Mouse (Mus musculus): ENCODE data around the gene Scg3. TPM values are rescaled to one million over a fixed set of nuclear protein-coding genes. Genes with fewer than 3 reads are reported as not detected.
"Not testable (repeated sequence)": the region's sequence is repeated elsewhere in the genome, so short reads cannot be mapped to it uniquely, and the experiment has no call there.

Scg3 gene
- total RNA-seq (2021): 100 to 1,000 TPM; 296 to 315 TPM

DNA sequence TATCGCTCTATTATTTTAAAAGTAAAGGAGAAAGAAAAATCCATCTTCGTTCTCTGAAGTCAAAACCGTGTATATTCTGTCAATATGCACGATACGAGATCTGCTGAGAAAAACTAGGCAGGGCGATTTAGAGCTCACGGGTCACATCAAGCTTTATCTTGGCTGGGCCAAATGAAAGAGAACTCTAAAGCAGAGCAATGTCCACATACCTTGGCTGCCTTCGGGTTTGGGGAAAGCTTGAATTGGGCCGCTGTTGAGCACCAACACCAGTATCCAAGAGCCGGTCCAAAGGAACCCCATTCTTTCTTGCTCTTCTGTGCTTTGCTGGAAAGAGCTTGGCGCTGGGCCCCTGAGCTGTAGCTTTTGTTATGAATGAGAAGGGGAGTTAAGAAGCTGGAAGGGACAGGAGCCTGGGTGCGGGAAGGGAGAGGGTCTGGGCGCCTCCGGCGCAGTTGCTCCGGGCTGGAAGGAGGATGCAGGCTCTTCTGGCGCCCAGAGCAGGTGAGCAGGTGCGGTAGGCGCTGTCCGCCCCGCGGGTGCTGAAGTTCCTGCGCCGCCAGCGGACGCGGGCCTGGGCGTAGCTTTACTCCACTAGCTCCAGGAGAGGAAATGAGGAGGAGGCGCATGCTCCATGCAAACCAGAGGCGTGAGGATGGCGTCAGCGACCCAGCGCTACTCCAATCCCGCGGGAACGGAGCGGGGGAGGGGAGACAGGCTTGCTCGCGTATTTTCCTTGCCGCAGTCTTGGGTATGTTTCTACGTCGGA lies at the start of gene Scg3:
Scg3 (minus strand) TSS at position 631 of the 766 bp plus-strand sequence.
- peak; percentile 93 to 98 for DNase-seq (ENCODE audit: low spot score in 2 of 2)
- intact Hi-C loops (cut with DNase I): loop anchor here (2.0 kb wide), 1 partner anchor 87 kb away; no protein-coding TSS in a partner anchor

- DNase-seq (ENCODE audit: low spot score in 2 of 2): peak; percentile 71 to 74
- intact Hi-C loops (cut with DNase I): no loop called here
These were observed 36.3 kb upstream of the Scg3 start for GRCm38 (mm10) chr9:75719952-75720687.

- intact Hi-C loops (cut with DNase I): no loop called here
- no peak for DNase-seq (ENCODE audit: low spot score in 2 of 2)
These were observed 35.6 kb upstream of the Scg3 start for GRCm38 (mm10) chr9:75719481-75719880.

- intact Hi-C loops (cut with DNase I): no loop called here
- peak in 1 of 2 experiments; percentile 47 for DNase-seq (ENCODE audit: low spot score in 2 of 2)
These were observed 916 bp upstream of the Scg3 start for GRCm38 (mm10) chr9:75684772-75685171.

DNA sequence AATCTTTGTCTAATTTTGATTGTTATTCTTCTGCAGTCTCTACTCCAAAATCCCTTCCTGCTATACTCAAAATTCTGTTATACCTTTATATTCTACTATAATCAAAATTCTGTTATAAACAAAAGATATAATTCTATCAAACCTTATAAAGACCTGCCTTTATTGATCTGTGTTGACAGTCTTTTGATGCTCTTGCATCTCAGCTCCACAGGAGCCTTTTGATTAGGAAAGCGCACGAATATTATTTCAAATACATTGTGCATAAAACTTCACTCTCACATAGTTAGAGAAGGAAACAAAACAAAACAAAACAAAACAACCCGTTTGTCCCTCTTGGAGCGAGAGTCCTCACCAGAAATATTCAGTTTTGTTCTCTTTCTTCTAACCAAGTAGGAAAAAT lies 436 bp upstream of the Scg3 start:
- intact Hi-C loops (cut with DNase I): no loop called here
- DNase-seq (ENCODE audit: low spot score in 2 of 2): no peak

GRCm38 (mm10) chr9:75680606-75681005 lies 3.2 kb downstream of the Scg3 start:
- intact Hi-C loops (cut with DNase I): no loop called here
- peak; percentile 41 to 77 for DNase-seq (ENCODE audit: low spot score in 2 of 2)

DNA sequence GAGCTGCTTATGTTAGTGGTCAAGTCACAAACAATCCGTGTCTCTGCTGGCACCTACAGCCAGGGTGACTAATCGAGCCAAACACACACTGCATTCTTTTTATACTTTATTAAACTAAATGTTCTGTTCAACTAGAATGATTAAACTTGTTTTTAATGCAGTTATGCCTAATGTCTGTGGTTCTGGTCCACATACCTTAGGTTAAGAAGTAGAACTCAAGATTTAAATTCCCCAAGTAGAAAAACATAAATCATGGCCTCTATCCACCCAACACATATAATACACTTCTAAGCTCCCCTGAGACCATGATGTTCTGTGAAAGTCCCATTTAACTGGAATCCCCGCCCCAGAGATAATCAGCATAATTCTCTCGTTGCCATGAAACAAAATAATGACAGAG lies 4.2 kb downstream of the Scg3 start:
- intact Hi-C loops (cut with DNase I): no loop called here
- DNase-seq (ENCODE audit: low spot score in 2 of 2): no peak

GRCm38 (mm10) chr9:75678341-75678740 lies 5.5 kb downstream of the Scg3 start:
- intact Hi-C loops (cut with DNase I): no loop called here
- no peak for DNase-seq (ENCODE audit: low spot score in 2 of 2)

- DNase-seq (ENCODE audit: low spot score in 2 of 2): peak in 1 of 2 experiments; percentile 93
- intact Hi-C loops (cut with DNase I): no loop called here
These were observed 7.6 kb downstream of the Scg3 start for GRCm38 (mm10) chr9:75676226-75676625.

DNA sequence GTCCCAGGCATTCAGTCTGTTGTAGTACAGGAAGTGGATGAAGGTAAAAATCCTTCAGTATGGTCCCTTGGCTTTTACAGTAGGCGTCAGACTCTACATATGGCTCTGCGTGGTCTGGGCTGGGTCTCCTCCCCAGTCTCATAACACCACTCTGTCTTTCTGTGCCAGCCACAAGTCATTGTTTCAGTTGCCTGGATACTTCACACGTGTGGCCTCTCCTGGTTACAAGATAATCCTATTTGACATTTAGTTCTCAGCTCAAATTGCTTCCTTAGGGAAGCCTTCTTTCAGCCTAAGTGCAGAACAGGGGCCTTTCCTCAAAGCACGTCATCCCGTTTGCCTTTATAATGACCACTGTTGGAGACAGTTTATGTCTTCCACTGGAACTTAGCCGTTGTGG lies 11.1 kb downstream of the Scg3 start:
- peak in 1 of 2 experiments; percentile 44 for DNase-seq (ENCODE audit: low spot score in 2 of 2)
- intact Hi-C loops (cut with DNase I): no loop called here

- intact Hi-C loops (cut with DNase I): no loop called here
These were observed 17.2 kb downstream of the Scg3 start for GRCm38 (mm10) chr9:75666612-75667011.

DNA sequence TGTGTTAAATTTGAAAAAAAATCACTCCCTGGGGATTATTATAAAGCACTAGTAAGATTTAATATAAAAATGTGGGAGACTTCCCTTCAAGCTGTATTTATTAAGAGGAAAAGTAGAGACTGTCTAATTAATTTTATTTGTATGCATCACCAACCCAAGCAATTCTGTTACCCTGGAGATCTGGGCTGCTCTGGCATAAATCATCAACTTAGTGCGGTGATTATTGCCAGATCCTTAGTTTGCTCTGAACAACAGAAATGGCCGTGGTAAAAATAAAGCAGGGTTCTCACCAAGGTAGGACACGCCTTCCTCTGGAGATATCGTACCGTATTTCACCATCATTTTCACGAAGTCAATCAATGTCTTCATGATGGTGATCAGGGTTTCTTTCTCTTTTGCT lies 18.5 kb downstream of the Scg3 start:
- DNase-seq (ENCODE audit: low spot score in 2 of 2): no peak
- intact Hi-C loops (cut with DNase I): no loop called here

More at GRCm38 (mm10) chr9:75666612-75667011, 17.2 kb downstream of the Scg3 start:
- DNase-seq (ENCODE audit: low spot score in 2 of 2): no peak

DNA sequence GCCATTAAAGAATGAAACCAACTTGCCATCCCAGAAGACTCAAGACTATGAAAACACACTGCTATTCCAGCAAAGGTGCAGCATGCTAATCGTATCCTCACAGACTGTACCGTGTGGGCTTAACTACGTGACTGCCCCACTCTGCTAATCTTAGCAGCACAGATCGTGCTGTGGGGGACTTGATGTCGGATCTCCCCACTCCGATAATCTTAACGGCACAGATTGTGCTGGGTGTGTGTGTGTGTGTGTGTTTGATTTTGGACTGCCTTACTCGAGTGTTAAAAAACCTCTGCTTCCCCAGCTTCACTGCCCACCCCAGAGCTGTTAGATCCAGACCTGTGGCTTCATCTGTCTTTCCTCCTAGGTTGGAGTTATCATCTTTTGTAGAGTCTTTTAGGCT lies 22.9 kb downstream of the Scg3 start:
- intact Hi-C loops (cut with DNase I): no loop called here
- DNase-seq (ENCODE audit: low spot score in 2 of 2): peak; percentile 57 to 93

DNA sequence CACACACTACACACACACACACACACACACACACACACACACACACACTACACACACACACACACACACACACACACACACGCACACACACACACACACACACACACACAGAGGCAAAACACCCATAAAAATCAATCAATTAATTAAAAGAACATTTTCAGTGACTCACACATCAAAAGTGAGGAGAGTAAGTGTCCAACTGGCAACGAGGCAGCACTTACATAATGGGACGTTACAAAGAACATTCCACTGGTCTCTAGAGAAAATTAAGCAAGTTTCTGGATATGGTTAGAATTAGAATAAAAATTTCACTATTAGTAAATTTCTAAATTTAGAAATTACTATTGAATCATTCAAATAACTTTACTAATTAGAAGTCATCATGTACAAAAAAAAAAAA lies 27.4 kb downstream of the Scg3 start:
- intact Hi-C loops (cut with DNase I); DNase-seq (ENCODE audit: low spot score in 2 of 2): not testable (repeated sequence)

DNA sequence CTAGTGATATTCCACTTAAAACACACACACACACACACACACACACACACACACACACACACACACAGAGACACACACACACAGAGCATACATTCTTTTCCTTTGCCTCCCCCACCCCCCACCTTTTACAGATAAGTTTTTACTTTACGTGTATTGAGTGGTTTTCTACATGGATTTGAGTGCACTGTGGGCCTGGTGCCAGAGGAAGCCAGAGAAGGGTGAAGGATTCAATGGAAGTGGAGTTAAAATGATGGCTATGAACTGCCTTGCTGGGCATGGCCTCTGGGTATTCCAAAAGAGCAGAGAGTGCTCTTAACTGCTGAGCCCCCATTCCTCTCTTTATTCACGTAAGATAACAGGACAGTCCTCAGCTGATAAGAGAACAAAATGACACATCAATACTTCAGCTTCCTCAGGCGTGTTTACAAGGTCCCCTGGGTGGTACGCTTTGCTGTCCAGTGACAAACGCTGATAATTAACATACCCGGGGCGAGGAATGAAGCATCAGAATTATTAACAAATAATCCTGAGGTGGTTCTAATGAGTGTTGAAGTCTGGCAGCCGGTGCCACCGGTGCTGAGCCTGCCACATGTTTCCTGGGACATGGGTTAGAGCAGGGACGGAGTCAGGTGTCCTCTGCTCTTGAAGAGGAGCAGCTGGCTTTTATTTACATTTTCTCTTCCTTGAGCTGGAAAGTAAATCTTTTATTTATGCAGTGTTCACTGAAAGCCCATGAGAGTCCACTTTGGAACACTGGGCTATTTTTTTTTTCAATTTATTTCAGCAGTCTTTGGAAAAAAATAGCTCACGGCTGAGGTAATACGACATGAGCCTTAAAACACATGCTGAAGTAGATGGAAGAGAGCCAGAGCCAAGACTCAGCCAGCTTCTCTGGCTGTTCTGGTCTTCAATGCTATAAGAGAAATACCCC lies 29.6 kb downstream of the Scg3 start:
- peak in 1 of 2 experiments; percentile 69 for DNase-seq (ENCODE audit: low spot score in 2 of 2)

DNA sequence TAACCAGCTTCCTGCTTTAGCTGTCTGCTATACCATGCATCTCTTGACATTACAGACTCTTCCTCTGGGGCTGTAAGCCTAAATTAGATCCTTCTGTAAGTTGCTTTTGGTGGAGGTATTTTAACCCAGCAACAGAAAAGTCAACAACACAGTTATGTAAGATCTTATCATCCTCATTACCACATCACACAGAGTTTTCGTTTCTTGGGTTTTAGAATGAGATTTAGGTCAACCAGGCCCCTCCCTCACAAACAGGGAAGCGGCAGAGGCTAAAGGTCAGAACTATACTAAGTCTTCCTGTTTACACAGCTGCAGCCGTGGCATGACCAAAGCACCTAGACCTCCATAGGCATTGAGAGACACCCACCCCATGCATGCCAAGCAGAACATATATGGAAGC lies 38.5 kb downstream of the Scg3 start:
- DNase-seq (ENCODE audit: low spot score in 2 of 2): no peak
- intact Hi-C loops (cut with DNase I): no loop called here

More for the DNA sequence above, 29.6 kb downstream of the Scg3 start:
- intact Hi-C loops (cut with DNase I): no loop called here

DNA sequence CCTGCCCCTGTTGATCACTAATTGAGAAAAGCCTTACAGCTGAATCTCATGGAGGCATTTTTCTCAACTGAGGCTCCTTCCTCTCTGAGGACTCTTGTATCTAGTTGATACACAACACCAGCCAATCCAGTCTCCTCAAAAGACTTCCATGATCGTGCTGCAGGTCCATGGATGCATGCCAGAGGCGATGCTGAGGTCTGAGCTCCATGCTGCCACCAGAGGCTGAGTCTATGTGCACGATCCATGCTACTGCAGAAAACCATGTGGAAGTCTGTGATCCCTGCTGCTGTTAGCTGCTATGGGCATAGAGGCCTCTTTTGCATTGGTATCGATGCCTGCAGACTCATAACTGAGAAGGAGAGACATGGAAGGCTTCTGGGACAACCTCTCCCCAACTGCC lies 49.6 kb downstream of the Scg3 start:
- intact Hi-C loops (cut with DNase I): no loop called here
- DNase-seq (ENCODE audit: low spot score in 2 of 2): no peak

DNA sequence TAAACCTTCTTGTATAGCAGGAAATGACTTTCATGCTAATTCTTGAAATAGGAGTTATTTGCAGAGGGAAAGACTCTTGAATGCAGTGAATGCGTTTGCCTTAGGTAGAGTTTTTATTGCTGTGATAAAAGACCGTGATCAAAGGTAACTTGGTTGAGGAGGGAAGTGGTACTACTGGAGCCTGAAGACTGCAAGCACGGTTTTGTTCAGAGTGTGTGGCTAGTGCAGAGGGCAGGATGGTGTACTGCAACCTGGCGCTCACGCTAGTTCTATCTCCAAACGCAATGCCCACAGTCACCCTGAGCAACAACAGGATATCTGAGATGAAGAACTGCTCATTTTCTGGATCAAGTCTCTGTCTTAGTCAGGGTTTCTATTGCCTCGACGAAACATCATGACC lies 50.3 kb downstream of the Scg3 start:
- no peak for DNase-seq (ENCODE audit: low spot score in 2 of 2)
- intact Hi-C loops (cut with DNase I): no loop called here

DNA sequence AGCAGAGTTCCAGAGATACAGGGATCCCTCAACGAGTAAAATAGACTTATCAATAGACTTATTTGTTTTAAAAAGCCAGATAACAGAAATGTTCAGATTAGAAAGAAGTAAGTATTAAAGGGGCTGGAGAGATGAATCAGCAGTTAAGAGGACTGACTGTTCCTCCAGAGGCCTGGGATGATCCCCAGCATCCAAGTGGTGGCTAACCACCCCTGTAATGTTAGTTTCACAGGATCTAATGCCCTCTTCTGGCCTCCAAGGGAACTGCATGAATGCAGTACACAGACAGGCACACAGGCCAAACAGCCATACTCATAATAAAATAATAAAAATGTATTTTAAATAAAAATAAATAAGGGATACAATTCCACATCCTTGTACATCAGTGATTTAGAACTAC lies 51.0 kb downstream of the Scg3 start:
- no peak for DNase-seq (ENCODE audit: low spot score in 2 of 2)
- intact Hi-C loops (cut with DNase I): no loop called here

DNA sequence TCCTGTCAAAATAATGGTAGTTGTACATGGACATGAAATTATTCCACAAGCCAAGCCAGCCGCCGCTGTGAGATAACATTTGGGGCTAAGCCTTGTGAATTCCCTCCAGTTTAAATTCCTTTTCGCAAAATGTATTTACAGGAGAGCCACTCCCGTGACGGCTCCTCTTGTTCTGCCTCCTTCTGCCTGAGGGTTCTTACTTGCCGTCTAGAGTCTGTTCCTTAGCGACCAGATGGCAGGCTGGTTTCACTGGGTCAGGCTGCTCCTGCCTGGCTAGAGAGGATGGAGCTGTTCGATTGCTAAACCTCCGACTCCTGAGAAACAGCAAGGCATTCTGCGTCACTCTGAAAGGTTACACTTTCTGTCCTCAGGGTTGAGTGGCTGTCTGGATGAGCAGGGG lies 51.7 kb downstream of the Scg3 start:
- intact Hi-C loops (cut with DNase I): no loop called here
- DNase-seq (ENCODE audit: low spot score in 2 of 2): no peak
